Mouse (Mus musculus) embryonic facial prominence, embryonic 12.5 days (tissue): ENCODE measurements around the gene Foxp1. TPM values are rescaled to one million over a fixed set of nuclear protein-coding genes. Genes with fewer than 3 reads are reported as not detected.

Source experiments
- ATAC-seq: fragments of 200-750 bp; cut with Nextera tagmentation; 2 replicates; pipeline ENCODE4 v1.8.0; 2017; ENCODE audit not compliant: insufficient number of reproducible peaks, insufficient read depth, low FRiP score, low TSS enrichment
- H3K27ac ChIP-seq: fragments of 300-500 bp; sonication (generic); 2 replicates; pipeline ENCODE4 v1.5.1; 2016; ENCODE audit warnings: mild to moderate bottlenecking
- H3K27me3 ChIP-seq: fragments of 300-500 bp; sonication (generic); 2 replicates; pipeline ENCODE4 v1.6.1; 2016; ENCODE audit warnings: mild to moderate bottlenecking, moderate library complexity
- H3K36me3 ChIP-seq: fragments of 300-500 bp; sonication (generic); 2 replicates; pipeline ENCODE4 v1.6.1; 2016; ENCODE audit warnings: mild to moderate bottlenecking
- H3K4me1 ChIP-seq: fragments of 300-500 bp; sonication (generic); 2 replicates; pipeline ENCODE4 v1.6.1; 2016
- H3K4me2 ChIP-seq: fragments of 300-500 bp; sonication (generic); replicated peaks from 2 replicates; pipeline ENCODE4 v1.6.1; 2016; ENCODE audit warnings: mild to moderate bottlenecking, moderate library complexity
- H3K4me3 ChIP-seq: fragments of 300-500 bp; sonication (generic); 2 replicates; pipeline ENCODE4 v1.5.1; 2016; ENCODE audit warnings: mild to moderate bottlenecking
- H3K9ac ChIP-seq: fragments of 300-500 bp; sonication (generic); 2 replicates; pipeline ENCODE4 v1.6.1; 2016; ENCODE audit warnings: mild to moderate bottlenecking, moderate library complexity
- H3K9me3 ChIP-seq: fragments of 300-500 bp; sonication (generic); 2 replicates; pipeline ENCODE4 v1.6.1; 2016; ENCODE audit warnings: mild to moderate bottlenecking, moderate library complexity
- WGBS: fragments of 180-500 bp; shearing (Covaris S2); methylation state at CpG from one replicate; pipeline ENCODE4 v1.1.7; 2016; 5-methylcytosine and 5-hydroxymethylcytosine counted together
- polyA plus RNA-seq: library from polyadenylated mRNA; unstranded; fragments of >200 nt; fragmentation: Nextera tagmentation; extraction: Ambion mirVana; gene quantifications from 2 replicates; pipeline ENCODE4 v1.2.1, GENCODE M21; 2016

Gene Foxp1
- polyA plus RNA-seq, 1 experiment from 2014 or later, result 132 TPM

GRCm38 (mm10) chr6:99173902-99174210 lies 348.7 kb downstream of the Foxp1 start:
- Histone ChIP-seq H3K9ac (no peak overlapping the region), H3K4me2 (no peak overlapping the region), H3K27ac (no peak overlapping the region), H3K36me3 (no peaks in the 10 kb centered on the region), H3K4me1 (peaks cover 11% of the 10 kb centered on the region; the same call in 1 of the 2 replicates), H3K27me3 (no peaks in the 10 kb centered on the region), H3K4me3 (no peak overlapping the region), H3K9me3 (no peaks in the 10 kb centered on the region)
- WGBS, result 59% methylated on average over 2 of the region's 2 CpGs
- ATAC-seq, result no peak

GRCm38 (mm10) chr6:99173066-99173901 lies 349.2 kb downstream of the Foxp1 start:
- no peak overlapping the region for H3K4me3 ChIP-seq
- H3K9me3 ChIP-seq, result no peaks in the 10 kb centered on the region
- H3K27me3 ChIP-seq, result no peaks in the 10 kb centered on the region
- WGBS, result 59% methylated on average over 14 of the region's 14 CpGs
- H3K4me1 ChIP-seq, result peaks cover 11% of the 10 kb centered on the region; the same call in 1 of the 2 replicates
- no peak overlapping the region for H3K9ac ChIP-seq
- no peak overlapping the region for H3K4me2 ChIP-seq
- H3K36me3 ChIP-seq, result no peaks in the 10 kb centered on the region
- H3K27ac ChIP-seq, result no peak overlapping the region
- no peak for ATAC-seq

- Histone ChIP-seq H3K4me1 (peaks cover 11% of the 10 kb centered on the region; the same call in 1 of the 2 replicates), H3K9me3 (no peaks in the 10 kb centered on the region), H3K9ac (no peak overlapping the region), H3K27ac (no peak overlapping the region), H3K27me3 (no peaks in the 10 kb centered on the region), H3K36me3 (no peaks in the 10 kb centered on the region), H3K4me2 (no peak overlapping the region), H3K4me3 (no peak overlapping the region)
- no peak for ATAC-seq
- 79% methylated on average over 6 of the region's 6 CpGs for WGBS
Observed at GRCm38 (mm10) chr6:99172589-99172986, 349.9 kb downstream of the Foxp1 start.

GRCm38 (mm10) chr6:99171901-99172588 lies 350.5 kb downstream of the Foxp1 start:
- 82% methylated on average over 8 of the region's 8 CpGs for WGBS
- H3K27me3 ChIP-seq, result no peaks in the 10 kb centered on the region
- H3K36me3 ChIP-seq, result no peaks in the 10 kb centered on the region
- no peak overlapping the region for H3K9ac ChIP-seq
- no peaks in the 10 kb centered on the region for H3K9me3 ChIP-seq
- no peak for ATAC-seq
- H3K4me3 ChIP-seq, result no peak overlapping the region
- H3K4me2 ChIP-seq, result no peak overlapping the region
- H3K4me1 ChIP-seq, result peaks cover 11% of the 10 kb centered on the region; the same call in 1 of the 2 replicates
- H3K27ac ChIP-seq, result no peak overlapping the region

GRCm38 (mm10) chr6:99171281-99171825 lies 351.2 kb downstream of the Foxp1 start:
- no peak overlapping the region for H3K9ac ChIP-seq
- H3K36me3 ChIP-seq, result no peaks in the 10 kb centered on the region
- ATAC-seq, result no peak
- no peak overlapping the region for H3K4me2 ChIP-seq
- H3K27ac ChIP-seq, result no peak overlapping the region
- 73% methylated on average over 6 of the region's 6 CpGs for WGBS
- no peak overlapping the region for H3K4me3 ChIP-seq
- no peaks in the 10 kb centered on the region for H3K9me3 ChIP-seq
- H3K27me3 ChIP-seq, result no peaks in the 10 kb centered on the region
- peaks cover 11% of the 10 kb centered on the region; the same call in 1 of the 2 replicates for H3K4me1 ChIP-seq

GRCm38 (mm10) chr6:99168727-99169126 lies 353.8 kb downstream of the Foxp1 start:
- Histone ChIP-seq H3K9me3 (no peaks in the 10 kb centered on the region), H3K36me3 (no peaks in the 10 kb centered on the region), H3K9ac (no peak overlapping the region), H3K4me1 (peaks cover 7% of the 10 kb centered on the region; the same call in 1 of the 2 replicates), H3K4me3 (no peak overlapping the region), H3K27ac (no peak overlapping the region), H3K27me3 (no peaks in the 10 kb centered on the region), H3K4me2 (no peak overlapping the region)
- WGBS, result 82% methylated on average over 2 of the region's 2 CpGs
- no peak for ATAC-seq

GRCm38 (mm10) chr6:99167001-99167400 lies 355.5 kb downstream of the Foxp1 start:
- no peaks in the 10 kb centered on the region for H3K9me3 ChIP-seq
- 60% methylated on average over 8 of the region's 8 CpGs for WGBS
- ATAC-seq, result no peak
- H3K4me1 ChIP-seq, result no peaks in the 10 kb centered on the region
- H3K27ac ChIP-seq, result no peak overlapping the region
- no peak overlapping the region for H3K4me3 ChIP-seq
- H3K36me3 ChIP-seq, result no peaks in the 10 kb centered on the region
- H3K27me3 ChIP-seq, result no peaks in the 10 kb centered on the region
- no peak overlapping the region for H3K4me2 ChIP-seq
- no peak overlapping the region for H3K9ac ChIP-seq

GRCm38 (mm10) chr6:99166169-99166568 lies 356.4 kb downstream of the Foxp1 start:
- WGBS, result 90% methylated on average over 4 of the region's 4 CpGs
- Histone ChIP-seq H3K4me1 (no peaks in the 10 kb centered on the region), H3K9me3 (no peaks in the 10 kb centered on the region), H3K4me3 (no peak overlapping the region), H3K36me3 (no peaks in the 10 kb centered on the region), H3K27ac (no peak overlapping the region), H3K4me2 (no peak overlapping the region), H3K9ac (no peak overlapping the region), H3K27me3 (no peaks in the 10 kb centered on the region)
- no peak for ATAC-seq

- Histone ChIP-seq H3K9me3 (no peaks in the 10 kb centered on the region), H3K36me3 (no peaks in the 10 kb centered on the region), H3K4me3 (no peak overlapping the region), H3K9ac (no peak overlapping the region), H3K27ac (no peak overlapping the region), H3K27me3 (no peaks in the 10 kb centered on the region), H3K4me2 (no peak overlapping the region), H3K4me1 (peaks cover 10% of the 10 kb centered on the region)
- no peak for ATAC-seq
- WGBS, result 83% methylated on average over 6 of the region's 6 CpGs
Observed at GRCm38 (mm10) chr6:99164760-99165159, 357.8 kb downstream of the Foxp1 start.

- Histone ChIP-seq H3K9me3 (no peaks in the 10 kb centered on the region), H3K4me2 (no peak overlapping the region), H3K27ac (peak overlapping the region; percentile 30; the same call in 1 of the 2 replicates), H3K27me3 (no peaks in the 10 kb centered on the region), H3K4me1 (peaks cover 19% of the 10 kb centered on the region), H3K36me3 (no peaks in the 10 kb centered on the region), H3K9ac (no peak overlapping the region), H3K4me3 (no peak overlapping the region)
- ATAC-seq, result no peak
- 81% methylated on average over 15 of the region's 15 CpGs for WGBS
Observed at GRCm38 (mm10) chr6:99162716-99163115, 359.8 kb downstream of the Foxp1 start.

GRCm38 (mm10) chr6:99160348-99160693 lies 362.2 kb downstream of the Foxp1 start:
- peak overlapping the region; percentile 42 for H3K4me2 ChIP-seq
- no peak overlapping the region for H3K9ac ChIP-seq
- peak; percentile 10; the same call in 1 of the 2 replicates for ATAC-seq
- H3K27me3 ChIP-seq, result no peaks in the 10 kb centered on the region
- peak overlapping the region; percentile 87 for H3K27ac ChIP-seq
- no peak overlapping the region for H3K4me3 ChIP-seq
- H3K36me3 ChIP-seq, result no peaks in the 10 kb centered on the region
- 14% methylated on average over 9 of the region's 9 CpGs for WGBS
- H3K4me1 ChIP-seq, result peaks cover 19% of the 10 kb centered on the region
- no peaks in the 10 kb centered on the region for H3K9me3 ChIP-seq
